Mouse (Mus musculus): Measurements from ENCODE around the gene Rph3al.

Gene Rph3al

DNA sequence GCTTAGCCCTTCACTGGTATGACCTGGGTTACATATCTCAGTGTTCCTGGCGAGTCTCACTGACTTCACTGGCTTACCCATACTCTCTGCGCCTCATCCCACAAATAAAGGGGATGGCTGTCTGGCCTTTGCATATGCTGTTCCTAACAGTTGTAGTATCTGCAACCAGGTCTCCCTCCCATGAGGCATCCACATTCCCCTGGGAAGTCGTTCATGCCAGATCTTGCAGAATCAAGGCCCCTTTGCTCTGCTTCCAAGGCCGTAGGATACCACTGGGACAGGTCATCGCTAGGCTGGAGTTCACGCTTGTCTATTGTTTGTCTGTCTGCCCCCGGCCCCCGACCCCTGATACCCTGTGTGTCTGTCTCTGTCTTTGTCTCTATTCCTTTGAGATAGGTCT, 78.8 kb downstream of the Rph3al start:
- no peak for DNase-seq

DNA sequence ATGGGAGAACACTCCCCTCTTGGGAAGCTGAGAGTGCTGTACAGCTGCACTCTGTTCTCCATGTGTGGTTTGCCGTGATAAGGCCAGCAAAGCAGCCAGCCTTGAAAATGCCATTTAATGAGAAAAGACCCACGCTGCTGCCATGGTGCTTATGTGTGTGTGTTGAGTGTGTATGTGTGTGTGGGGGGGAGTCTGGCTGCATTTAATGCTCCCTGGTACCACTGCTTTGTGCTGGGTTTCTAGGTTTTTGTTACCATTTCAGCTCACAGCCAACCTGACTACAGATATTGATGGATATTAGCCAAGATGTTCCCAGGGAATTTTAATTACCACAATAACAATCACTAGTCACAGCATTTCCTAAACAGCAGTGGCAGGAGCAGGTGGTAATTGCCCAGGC, 79.3 kb downstream of the Rph3al start:
- no peak for DNase-seq

DNA sequence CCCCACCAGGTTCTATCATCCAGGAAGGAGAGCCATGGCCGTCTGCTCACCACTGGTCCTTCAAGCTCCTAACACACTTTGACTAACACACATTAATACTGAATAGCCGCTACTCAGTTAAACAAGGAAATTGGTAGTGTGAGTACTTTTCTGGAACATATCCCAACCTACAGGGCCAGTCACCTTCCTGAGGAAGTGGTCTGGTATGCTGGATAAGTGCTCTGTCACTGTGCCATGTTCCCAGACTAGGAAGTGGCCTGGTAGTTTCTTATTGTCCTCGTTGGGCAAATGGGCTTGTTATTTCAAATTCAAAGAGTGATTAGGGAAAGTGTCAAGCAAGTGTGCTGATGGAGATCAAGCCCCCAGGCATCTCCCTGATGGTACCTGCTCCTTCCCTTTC, 80.4 kb downstream of the Rph3al start:
- peak; percentile 66 for DNase-seq

DNA sequence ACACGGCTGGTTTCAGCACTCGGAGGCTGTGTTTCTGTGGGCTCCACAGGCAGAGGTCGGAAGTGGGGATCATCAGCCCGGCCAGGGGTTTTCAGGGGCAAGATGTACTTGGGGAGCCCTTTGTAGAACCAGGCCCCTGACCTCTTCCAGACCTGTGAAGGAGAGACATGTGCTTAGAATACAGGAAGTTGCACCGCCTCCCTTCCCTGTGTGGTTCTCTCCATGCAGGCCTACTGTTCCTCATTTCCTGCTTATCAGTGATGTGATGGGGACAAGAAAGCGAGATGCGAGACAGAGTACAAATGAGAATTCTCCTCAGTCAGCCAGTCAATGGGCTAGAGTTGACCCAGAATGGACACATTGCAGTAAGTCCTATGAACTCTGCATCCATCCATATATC, 83.9 kb downstream of the Rph3al start:
- DNase-seq = no peak

DNA sequence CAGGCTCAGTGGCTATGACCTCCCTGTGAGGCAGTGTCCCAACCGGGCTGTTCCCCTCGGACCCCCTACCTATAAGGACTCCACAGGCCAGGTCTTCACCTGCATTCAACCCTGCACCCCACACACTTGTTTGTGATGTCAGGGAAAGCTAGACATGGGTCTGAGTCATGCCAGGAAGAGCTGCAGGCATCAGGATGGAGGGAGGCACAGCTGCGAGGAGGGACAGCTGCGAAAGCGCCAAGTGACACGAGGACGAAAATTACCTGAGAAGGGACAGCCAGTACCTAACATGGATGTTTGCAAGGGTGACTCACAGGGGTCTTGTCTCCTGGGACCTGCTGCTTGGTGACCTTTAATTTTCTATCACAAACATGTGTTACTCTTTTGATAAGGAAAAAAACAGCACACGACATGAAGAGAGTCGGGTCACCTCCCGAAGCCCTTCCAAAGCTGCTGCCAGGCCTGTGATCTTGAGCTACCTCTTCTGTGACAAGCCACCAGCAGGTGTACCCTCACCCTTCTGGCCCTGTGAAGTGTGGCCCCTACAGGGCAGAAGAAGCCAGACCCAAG, 85.1 kb downstream of the Rph3al start:
- DNase-seq = no peak

DNA sequence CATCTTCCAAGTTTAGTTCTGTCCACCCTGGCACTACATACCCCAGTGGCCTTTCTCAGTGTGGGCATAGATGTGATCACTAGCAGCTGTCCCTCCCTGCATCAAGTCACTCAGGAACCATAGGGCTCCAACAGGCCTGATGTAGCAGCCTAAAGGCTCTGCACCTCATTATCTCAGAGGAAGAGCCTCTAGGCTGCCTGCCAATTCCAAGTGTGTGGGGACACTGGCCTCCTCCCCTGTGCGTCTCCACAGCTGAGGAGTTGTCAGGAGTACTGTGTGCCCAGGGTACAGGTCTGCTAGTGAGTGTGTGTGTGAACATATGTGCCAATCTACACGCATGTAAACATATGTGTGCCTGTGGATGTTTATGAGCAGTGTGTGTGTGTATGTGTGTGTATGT, 85.7 kb downstream of the Rph3al start:
- DNase-seq = peak; percentile 52

DNA sequence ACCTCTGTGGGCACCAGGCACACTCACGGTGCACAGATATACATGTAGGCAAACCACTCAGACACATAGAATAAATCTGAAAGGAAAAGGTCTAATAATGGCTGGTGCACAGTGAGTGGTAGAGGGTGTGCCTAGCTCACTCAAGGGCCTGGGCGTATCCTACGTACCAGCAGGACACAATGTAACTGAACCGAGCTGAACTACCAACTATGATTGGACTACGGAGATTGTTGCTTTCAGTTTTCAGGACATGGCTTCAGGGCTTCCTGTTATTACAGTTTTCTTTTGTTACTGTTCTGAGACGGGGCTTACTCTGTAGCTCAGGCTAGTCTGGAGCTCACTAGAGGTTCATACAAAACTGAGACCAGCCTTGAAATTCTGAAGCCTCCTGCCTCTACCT, 88.7 kb downstream of the Rph3al start:
- no peak for DNase-seq

DNA sequence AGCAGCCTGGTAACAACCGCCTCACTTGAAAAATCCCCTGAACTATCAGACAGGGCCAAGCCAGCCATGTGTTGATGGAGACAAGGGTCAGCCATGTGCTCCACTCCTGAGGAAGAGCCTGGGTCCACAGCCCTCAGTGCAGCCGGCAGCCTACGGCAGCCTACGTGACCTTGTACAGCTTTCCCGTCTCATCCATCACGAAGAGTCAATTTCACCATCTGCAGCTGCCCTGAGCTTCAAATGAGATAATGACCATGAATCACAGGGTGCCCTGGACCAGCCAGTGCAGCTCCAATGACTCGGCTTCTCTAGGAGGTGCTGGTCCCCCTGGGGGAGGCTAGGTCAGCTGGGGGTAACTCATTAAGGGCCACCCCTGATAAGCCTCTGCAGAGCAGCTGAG, 91.6 kb downstream of the Rph3al start:
- no peak for DNase-seq

DNA sequence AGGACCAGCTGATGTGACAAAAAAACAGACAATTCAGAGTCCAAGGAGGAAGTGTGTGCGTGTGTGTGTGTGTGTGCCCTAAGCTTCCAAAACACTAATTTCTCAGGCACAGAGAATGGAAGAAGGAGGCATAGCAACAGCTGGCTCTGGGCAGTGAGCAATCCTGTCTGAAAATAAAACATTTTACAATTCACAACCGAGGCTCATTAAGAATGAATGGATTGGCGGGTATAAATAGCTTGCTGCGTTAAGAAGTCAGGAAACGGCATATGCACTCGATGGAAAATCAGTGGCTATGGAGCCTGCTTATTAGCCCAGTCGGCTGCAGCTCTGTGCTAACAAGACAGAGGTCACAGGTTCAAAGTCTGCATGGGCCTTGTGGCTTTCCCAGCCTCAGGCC, 92.6 kb downstream of the Rph3al start:
- no peak for DNase-seq

DNA sequence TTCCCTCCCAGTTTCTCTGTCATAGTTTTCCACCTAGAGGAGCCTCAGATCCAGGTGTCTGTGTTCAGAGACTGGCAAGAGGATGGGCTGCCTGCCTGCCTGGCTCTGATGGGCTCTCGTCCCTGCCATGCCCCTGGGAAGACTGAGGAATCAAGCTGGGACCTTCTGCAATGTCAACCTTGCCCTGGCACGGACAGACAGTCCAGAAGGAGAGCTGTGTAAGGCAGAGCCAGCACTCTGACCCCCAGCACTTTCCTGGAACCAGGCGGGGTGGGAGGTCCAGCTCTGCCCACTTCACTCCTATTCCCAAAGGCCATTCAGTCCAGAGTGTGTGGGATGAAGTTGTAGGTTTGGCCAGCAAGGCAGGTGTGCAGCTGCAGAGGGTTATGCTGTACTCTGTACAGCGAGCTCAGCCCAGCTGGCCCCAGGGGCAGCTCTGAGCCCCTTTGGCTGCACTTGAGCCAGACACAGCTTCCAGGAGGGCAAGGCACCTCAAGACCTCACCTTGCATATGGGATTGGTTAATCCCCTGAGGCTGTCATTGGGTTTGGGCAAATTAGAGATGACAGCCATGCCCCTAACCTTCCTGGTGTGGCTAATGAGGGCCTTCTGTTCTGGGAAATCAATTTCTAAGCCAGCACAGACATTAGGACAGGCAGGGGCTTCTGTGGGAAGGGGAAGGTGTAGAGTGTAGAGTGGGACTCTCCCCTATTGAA, 95.2 kb downstream of the Rph3al start:
- no peak for DNase-seq

DNA sequence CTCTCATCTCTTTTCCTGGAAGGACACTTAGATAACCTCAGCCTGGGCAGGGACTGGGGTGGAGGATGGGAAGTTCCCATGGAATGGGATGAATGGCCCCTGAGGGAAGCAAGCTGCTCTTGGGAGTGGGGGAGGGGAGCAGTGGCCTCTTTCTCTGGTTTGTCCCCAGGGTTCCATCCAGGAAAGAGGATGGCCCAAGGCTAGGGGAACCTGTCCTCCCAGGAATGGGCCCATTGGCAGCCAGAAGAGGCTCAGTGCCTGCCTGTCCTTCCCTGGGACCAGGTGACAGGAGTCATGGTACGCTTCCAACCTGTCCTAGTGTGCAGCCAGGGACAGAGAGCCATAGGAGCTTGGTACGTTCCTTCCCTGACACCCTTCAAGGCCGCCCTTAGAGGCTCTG, 96.7 kb downstream of the Rph3al start:
- DNase-seq = no peak

DNA sequence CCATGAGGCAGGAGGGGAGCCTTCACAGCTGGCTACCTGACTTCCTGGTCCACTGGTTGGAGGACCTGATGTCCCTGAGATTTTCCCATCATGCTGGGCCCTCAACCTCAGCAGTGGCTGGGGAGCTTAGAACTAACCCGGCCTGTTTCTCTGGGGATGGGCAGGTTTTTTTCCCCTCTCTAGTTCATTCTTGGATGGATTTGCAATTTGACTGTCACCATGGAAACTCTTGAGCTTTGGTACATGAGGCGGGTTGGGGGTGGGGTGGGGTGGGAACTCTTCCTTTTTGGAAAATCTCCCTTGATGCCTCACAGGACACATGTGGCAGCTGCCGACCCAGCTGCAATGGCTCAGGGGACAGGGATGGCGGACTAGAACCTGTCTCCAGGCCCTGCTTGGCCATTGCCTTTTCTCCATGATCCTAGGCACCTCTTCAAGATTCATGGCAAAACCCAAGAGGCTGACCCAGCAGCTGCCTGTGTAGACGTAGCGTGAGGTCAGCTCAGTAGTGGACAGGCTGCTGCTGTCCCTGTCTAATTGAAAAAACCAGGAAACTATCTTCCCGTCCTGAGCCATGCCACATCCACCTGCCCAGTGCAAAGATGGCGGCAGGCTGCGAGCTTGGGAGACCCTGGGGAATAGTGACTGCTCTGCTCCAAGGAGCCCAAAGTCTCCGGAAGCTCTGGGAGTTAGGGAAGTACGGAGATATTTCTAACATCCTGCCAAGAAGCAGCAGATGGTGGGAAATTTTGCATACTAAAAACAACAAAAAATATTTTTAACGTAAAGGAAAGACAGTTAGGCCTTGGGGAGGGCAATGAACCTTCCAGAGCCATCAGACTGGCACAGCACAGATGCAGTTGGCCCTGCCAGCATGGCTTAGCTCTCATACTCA, 98.4 kb downstream of the Rph3al start:
- DNase-seq = no peak

DNA sequence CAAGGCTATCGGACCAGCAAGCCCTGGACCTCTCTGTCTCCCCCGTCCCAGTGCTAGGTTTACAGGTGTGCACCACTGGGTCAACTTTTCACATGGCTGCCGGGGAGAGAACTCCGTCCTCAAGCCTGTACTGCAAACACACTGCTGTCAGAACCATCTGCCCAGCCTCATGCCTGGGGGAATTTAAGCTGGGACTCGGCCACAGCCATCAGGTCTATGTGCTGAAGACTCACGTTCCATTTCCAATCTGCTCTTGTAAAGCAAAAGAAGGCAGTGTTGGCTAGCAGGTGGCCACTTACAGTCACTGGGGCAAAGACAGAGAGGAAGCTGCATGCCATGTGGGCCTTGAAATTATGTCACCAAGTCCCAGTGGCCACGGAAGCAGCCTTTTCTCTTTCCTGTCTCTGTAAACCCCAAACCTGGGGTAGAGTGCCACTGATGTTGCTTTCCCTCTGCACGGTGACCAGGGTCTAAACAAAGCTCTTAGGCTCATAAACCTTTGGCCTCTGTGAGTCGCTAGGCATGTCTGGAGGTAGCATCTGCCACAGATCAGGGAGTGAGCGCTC, 99.3 kb downstream of the Rph3al start:
- no peak for DNase-seq

DNA sequence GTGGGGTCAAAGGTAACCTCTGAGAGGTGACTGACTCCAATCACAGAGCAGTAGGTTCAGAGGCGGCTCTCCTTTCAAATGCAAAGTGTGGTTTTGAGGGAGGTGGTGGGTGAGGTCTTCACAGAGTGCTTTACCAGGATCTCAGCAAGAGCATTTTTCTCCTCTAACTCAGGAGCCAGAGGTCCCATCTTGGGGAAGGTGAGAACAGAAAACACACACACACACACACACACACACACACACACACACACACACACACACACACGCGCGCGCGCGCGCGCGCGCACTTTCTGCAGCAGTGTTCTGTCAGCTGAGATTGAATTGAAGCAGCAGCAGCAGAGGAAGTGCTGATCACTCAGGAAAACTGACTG, 102.0 kb downstream of the Rph3al start:
- DNase-seq = no peak

DNA sequence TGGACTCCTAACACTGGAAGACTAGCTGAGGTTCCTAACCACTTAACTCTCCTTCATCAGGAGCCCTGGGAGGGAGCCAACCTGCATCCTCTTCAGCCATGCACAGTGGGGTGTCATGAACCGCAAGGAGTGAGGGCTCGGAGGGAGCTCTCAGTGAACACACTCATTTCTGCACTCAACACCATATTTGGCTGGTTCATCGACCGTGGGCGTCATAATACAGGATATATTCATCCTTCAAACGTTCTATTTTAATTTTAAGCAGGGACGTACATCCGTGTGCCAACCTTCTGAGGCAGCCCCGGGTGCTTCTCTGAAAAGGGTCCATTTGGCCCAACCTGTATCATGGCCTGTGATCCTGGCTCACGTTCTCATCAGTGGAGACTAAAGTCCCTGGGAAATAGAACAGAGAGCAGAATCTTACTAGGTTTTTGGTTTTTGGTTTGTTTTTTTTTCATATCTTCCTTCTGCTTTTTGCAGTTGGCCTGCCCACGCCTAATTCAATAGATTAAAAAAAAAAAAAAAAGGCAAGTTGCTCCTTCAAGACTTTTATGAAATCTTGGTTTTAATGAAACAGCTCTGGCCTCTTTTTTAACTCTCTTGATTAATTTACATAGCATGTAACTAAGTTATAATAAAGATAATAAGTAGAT, 102.5 kb downstream of the Rph3al start:
- DNase-seq = no peak

DNA sequence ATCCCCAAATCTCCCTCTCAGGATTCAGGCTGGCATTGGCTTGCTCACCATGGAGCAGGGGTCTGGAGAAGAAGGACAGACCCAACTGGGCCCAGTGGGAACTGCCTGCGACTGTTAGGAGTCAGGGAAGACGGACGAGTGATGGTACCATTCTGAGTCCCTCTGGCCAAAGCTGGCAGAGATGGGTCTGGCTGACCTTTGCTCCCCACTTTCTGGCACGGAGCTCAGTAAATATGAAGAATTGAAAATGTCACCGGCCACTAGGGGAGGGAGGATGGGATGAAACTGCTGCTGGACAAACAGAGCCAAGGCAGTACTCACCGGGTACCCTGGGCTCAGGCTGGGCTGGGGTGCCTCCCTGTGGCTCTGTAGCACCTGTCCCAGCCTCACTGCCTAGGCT, 105.1 kb downstream of the Rph3al start:
- no peak for DNase-seq

DNA sequence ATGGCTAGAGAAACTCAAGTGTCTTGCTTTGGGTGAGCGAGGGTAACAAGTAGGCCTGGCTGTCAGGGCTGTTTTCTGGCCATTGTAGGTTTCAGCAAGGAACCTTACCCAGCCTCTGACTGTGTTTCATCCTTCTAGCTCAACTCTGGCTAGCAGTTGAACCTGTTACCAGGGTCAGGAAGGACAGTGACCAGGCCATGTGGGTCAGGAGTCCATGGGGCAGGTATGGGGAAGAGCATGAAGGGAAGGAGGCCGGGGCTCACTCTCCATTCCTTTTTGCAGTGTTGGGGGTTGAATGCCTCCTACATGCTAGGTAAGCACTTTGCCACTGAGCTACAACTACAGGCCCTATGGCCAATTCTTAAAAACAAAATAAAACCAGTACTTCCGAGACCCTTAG, 107.8 kb downstream of the Rph3al start:
- no peak for DNase-seq

DNA sequence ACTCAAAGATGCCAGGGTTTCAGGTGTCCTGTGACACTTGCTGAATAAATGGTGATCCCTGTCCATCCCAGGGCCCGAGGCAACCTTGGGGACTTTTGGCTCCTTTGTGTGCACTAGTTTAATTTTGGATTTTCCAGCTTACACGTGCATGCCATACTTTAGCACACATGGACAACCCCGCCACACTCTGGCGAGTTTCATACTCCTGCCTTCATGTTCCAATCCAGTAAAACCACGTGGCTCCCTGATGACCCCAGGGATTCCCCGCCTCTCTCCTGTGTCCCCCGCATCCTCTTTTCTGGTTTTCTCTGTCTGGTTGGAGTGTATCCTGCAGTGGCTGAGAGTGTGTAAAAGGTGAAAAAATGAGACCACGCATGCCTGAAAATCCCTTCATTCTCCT, 110.8 kb downstream of the Rph3al start:
- no peak for DNase-seq

DNA sequence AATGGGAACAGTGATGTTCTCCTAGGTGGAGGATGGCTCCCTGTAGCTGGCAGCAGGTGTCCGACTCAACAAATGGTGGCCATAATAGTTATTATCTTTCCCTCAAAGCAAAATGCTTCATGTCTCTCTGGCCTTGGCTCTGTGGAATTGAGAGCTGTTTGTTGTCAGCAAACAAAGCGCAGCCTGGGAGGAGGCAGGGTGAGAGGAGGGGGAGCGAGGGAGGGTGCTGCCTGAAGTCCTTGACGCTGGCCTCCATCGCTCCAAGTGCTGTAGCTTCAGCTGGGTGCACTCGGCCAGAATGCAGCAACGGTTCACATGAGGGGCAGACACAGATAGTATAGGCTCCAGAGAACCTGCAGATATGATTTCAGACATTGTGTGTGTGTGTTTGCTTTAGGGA, 114.7 kb downstream of the Rph3al start:
- DNase-seq = no peak

DNA sequence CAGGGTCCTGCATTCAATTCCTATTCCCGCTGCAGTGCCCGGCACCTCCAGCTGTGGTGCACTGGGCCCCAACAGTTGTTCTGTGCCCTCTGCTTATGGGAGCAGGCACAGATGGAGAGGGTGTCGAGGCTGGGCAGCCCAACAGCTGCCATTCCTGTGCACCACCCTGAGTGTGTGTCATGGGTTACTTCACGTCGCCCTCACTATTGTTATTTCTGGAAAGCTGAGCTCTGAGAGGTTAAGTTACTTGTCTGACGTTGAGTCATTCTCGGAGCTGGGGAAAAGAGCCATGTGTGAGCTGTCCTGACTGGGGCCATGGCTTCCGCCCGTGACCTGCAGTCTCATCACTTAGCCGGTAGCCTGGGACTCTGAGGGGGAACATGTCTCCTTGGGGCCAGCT, 125.1 kb downstream of the Rph3al start:
- DNase-seq = no peak

DNA sequence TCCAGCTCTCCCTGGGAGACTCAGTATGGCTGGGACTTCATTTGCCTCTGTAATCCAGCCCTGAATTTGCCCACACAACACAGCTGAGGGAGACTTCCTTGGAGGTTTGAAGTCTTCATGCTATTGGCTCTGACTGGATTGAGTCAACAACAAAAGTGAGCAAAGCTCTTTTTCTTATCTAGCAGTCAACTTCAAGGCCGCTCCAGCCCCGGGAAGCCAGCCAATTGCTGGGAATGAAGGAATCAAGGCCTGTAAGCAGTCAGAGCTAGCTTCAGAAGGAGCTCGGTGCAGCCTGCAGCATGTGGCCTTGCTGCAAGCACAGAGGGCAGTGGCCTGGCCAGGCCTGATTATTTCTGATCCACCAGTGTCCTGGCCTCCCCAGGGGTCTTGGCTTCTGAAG, 126.3 kb downstream of the Rph3al start:
- DNase-seq = peak; percentile 93

DNA sequence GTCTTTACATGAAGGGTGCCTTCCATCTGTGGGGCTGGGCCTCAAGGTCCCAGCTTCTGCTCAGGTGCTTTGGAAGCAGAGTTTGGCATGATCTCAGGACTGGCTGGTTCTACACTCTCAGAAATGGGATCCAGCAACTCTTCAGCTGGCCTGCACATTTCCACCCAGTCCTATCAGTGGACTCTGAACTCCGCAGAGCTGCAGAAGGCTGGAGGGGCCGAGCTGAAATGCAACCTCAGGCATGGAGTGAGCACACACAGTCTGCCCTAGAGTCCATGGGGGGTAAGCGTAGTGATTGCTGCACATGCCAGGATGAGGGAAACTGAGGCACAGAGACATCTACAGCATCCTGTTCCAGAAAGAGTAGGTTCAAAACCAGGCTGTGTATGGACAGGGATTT, 127.7 kb downstream of the Rph3al start:
- DNase-seq = no peak

DNA sequence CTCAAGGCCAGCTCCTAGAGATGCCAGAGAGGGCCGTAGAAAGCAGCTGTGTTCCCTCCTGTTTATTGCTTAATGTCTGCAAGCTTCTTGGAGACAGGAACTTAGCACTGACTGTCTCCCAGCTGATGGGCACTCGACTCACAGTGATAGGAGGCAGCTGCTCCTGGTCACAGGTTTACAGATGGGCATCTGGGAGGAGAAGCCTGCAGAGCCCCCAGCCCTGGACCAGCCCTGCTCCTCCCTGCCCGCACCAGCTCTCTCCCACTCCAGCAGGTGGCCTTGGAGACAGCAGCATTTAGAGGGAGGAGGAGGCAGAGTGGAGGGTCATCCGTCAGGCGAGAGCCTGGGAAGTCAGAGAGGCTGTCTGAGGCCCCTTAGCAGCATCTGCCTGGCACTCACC, 130.7 kb downstream of the Rph3al start:
- no peak for DNase-seq

Measured in lung, postnatal 14 days (tissue).